In the genomic region with DNA sequence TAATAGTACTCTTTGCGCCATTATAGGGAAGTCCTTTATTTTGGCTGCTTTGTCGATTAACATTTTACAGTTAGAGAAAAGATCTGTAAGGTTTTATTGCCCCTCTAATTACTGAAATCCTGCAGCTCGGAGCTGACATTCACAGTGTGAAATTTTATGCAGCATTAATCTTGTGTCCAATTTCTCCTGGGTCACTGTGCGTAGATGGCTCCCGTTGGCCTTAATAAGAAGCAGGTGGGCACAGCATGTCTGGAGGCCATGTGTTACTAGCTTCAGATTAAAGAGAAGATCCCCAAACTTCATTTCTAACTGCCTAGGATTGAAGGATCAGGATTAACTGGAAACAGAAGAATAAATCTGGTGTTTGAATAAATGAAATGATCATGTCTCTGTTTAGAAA, we compare ENCODE assay signal across 20 mouse cellular contexts.
DNase-seq lines count a peak whose midpoint lies in the region; ATAC-seq and TF ChIP-seq lines count a peak whose summit lies in the region.
"Had no signal": no experiment of that assay in that cellular context is flagged by ENCODE, and none has a peak within 500 bp of the region (broad histone marks: within the 10 kb centered on the region; RNA-seq: fewer than 3 reads in every experiment).

No protein-coding gene starts in this region.

- no peaks in the 10 kb centered on the region for H3K4me1 ChIP-seq in forebrain, embryonic 14.5 days (ENCODE audit: control insufficient read depth, insufficient read depth, low read length)
- no peaks in the 10 kb centered on the region for H3K4me1 ChIP-seq in forebrain, embryonic 16.5 days (replicated peaks; ENCODE audit: control insufficient read depth, insufficient read depth, low read length)
- no peaks in the 10 kb centered on the region for H3K4me1 ChIP-seq in embryonic facial prominence, embryonic 11.5 days (ENCODE audit: control insufficient read depth, insufficient read depth, low read length)
- no peaks in the 10 kb centered on the region for H3K4me1 ChIP-seq in limb, embryonic 14.5 days (ENCODE audit: control insufficient read depth, insufficient read depth, low read length)
- no peaks in the 10 kb centered on the region for H3K4me1 ChIP-seq in kidney, embryonic 15.5 days
- H3K4me1 ChIP-seq: embryonic facial prominence, embryonic 13.5 days; hindbrain, embryonic 15.5 days; megakaryocyte, embryonic 14.5 days; stomach, embryonic 15.5 days had no signal

- DNase-seq in forebrain, embryonic 14.5 days (ENCODE audit: low spot score), result peak; percentile 17
- peak; percentile 50 for DNase-seq in brain, embryonic 14.5 days (ENCODE audit: low read depth)
- DNase-seq in embryonic facial prominence, embryonic 11.5 days (ENCODE audit: low spot score), result peak; percentile 70
- DNase-seq in limb, embryonic 14.5 days (ENCODE audit: low spot score), result peak; percentile 21
- no peak for DNase-seq in adrenal gland, postnatal 25 days
- no peak for DNase-seq in layer of hippocampus, adult 8-10 months (ENCODE audit: low spot score in 2 of 2)
- DNase-seq: adrenal gland, postnatal 10 days; cerebellum, adult 2 months; gastrocnemius, postnatal 14 days; kidney, adult 11 months; lung, postnatal 14 days; right cerebral cortex, postnatal 14 days; thymus, adult 2 months had no signal

- H3K9ac ChIP-seq in forebrain, embryonic 14.5 days (ENCODE audit: low read length), result no peak overlapping the region
- H3K9ac ChIP-seq in forebrain, embryonic 16.5 days (replicated peaks; ENCODE audit: low read depth, low read length), result no peak overlapping the region
- no peak overlapping the region for H3K9ac ChIP-seq in embryonic facial prominence, embryonic 11.5 days (replicated peaks; ENCODE audit: low read length)
- H3K9ac ChIP-seq in limb, embryonic 14.5 days (ENCODE audit: low read depth, low read length, severe bottlenecking), result no peak overlapping the region
- H3K9ac ChIP-seq in kidney, embryonic 15.5 days, result no peak overlapping the region
- H3K9ac ChIP-seq: embryonic facial prominence, embryonic 13.5 days; hindbrain, embryonic 15.5 days; limb, embryonic 15.5 days; stomach, embryonic 15.5 days had no signal

- H3K4me3 ChIP-seq in forebrain, embryonic 14.5 days (ENCODE audit: low read depth, low read length), result no peak overlapping the region
- H3K4me3 ChIP-seq in forebrain, embryonic 16.5 days (replicated peaks; ENCODE audit: low read length), result no peak overlapping the region
- H3K4me3 ChIP-seq in embryonic facial prominence, embryonic 11.5 days (ENCODE audit: low read depth, low read length), result no peak overlapping the region
- H3K4me3 ChIP-seq in limb, embryonic 14.5 days (replicated peaks; ENCODE audit: low read length), result no peak overlapping the region
- H3K4me3 ChIP-seq in kidney, embryonic 15.5 days (replicated peaks), result no peak overlapping the region
- H3K4me3 ChIP-seq: embryonic facial prominence, embryonic 13.5 days; hindbrain, embryonic 15.5 days; limb, embryonic 15.5 days; megakaryocyte, embryonic 14.5 days; stomach, embryonic 15.5 days had no signal

- no peaks in the 10 kb centered on the region for H3K36me3 ChIP-seq in forebrain, embryonic 14.5 days (ENCODE audit: control insufficient read depth, insufficient read depth, low read length)
- no peaks in the 10 kb centered on the region for H3K36me3 ChIP-seq in forebrain, embryonic 16.5 days (ENCODE audit: control insufficient read depth, insufficient read depth)
- H3K36me3 ChIP-seq in embryonic facial prominence, embryonic 11.5 days (replicated peaks; ENCODE audit: control insufficient read depth, insufficient read depth, low read depth, low read length), result no peaks in the 10 kb centered on the region
- no peaks in the 10 kb centered on the region for H3K36me3 ChIP-seq in limb, embryonic 14.5 days (ENCODE audit: control insufficient read depth, insufficient read depth, low read length)
- no peaks in the 10 kb centered on the region for H3K36me3 ChIP-seq in kidney, embryonic 15.5 days
- H3K36me3 ChIP-seq: embryonic facial prominence, embryonic 13.5 days; hindbrain, embryonic 15.5 days; limb, embryonic 15.5 days; stomach, embryonic 15.5 days had no signal

- H3K9me3 ChIP-seq in forebrain, embryonic 14.5 days (replicated peaks; ENCODE audit: control insufficient read depth, low read length), result no peaks in the 10 kb centered on the region
- H3K9me3 ChIP-seq in forebrain, embryonic 16.5 days (ENCODE audit: control insufficient read depth, low read length), result no peaks in the 10 kb centered on the region
- no peaks in the 10 kb centered on the region for H3K9me3 ChIP-seq in embryonic facial prominence, embryonic 11.5 days (replicated peaks; ENCODE audit: control insufficient read depth, low read length)
- H3K9me3 ChIP-seq in limb, embryonic 14.5 days (ENCODE audit: control insufficient read depth, low read length), result no peaks in the 10 kb centered on the region
- H3K9me3 ChIP-seq in kidney, embryonic 15.5 days (replicated peaks), result no peaks in the 10 kb centered on the region
- H3K9me3 ChIP-seq: embryonic facial prominence, embryonic 13.5 days; hindbrain, embryonic 15.5 days; limb, embryonic 15.5 days; stomach, embryonic 15.5 days had no signal

- H3K27ac ChIP-seq in forebrain, embryonic 14.5 days (ENCODE audit: low read depth, low read length), result no peak overlapping the region
- H3K27ac ChIP-seq in forebrain, embryonic 16.5 days (ENCODE audit: low read length), result no peak overlapping the region
- no peak overlapping the region for H3K27ac ChIP-seq in embryonic facial prominence, embryonic 11.5 days (replicated peaks; ENCODE audit: low read depth, low read length)
- no peak overlapping the region for H3K27ac ChIP-seq in limb, embryonic 14.5 days (replicated peaks; ENCODE audit: low read depth, low read length)
- no peak overlapping the region for H3K27ac ChIP-seq in kidney, embryonic 15.5 days
- H3K27ac ChIP-seq: embryonic facial prominence, embryonic 13.5 days; hindbrain, embryonic 15.5 days; limb, embryonic 15.5 days; stomach, embryonic 15.5 days had no signal

- 67% methylated on average over 5 of the region's 5 CpGs for WGBS in forebrain, embryonic 14.5 days
- WGBS in forebrain, embryonic 16.5 days, result 62% methylated on average over 5 of the region's 5 CpGs
- WGBS in embryonic facial prominence, embryonic 11.5 days, result 36% methylated on average over 5 of the region's 5 CpGs
- 17% methylated on average over 5 of the region's 5 CpGs for WGBS in limb, embryonic 14.5 days
- WGBS in kidney, embryonic 15.5 days, result 53% methylated on average over 5 of the region's 5 CpGs

- no peak for TF ChIP-seq CTCF in brain, embryonic 14.5 days (IDR thresholded peaks at IDR 0.05; ENCODE audit: borderline replicate concordance, extremely low read depth, insufficient read depth, insufficient read length)

- H3K4me2 ChIP-seq in forebrain, embryonic 14.5 days (ENCODE audit: low read length), result no peak overlapping the region
- H3K4me2 ChIP-seq in forebrain, embryonic 16.5 days (ENCODE audit: low read length), result no peak overlapping the region
- no peak overlapping the region for H3K4me2 ChIP-seq in embryonic facial prominence, embryonic 11.5 days (ENCODE audit: low read depth, low read length)
- H3K4me2 ChIP-seq in limb, embryonic 14.5 days (replicated peaks; ENCODE audit: low read depth, low read length, severe bottlenecking), result no peak overlapping the region
- H3K4me2 ChIP-seq in kidney, embryonic 15.5 days, result no peak overlapping the region
- H3K4me2 ChIP-seq: embryonic facial prominence, embryonic 13.5 days; hindbrain, embryonic 15.5 days; limb, embryonic 15.5 days; stomach, embryonic 15.5 days had no signal

- ATAC-seq in forebrain, embryonic 14.5 days, result no peak
- no peak for ATAC-seq in forebrain, embryonic 16.5 days
- no peak for ATAC-seq in embryonic facial prominence, embryonic 11.5 days (replicated peaks; ENCODE audit: insufficient number of reproducible peaks, low FRiP score, low TSS enrichment, low read depth)
- ATAC-seq in limb, embryonic 14.5 days (ENCODE audit: low FRiP score, low read depth), result no peak
- no peak for ATAC-seq in kidney, embryonic 15.5 days (replicated peaks; ENCODE audit: low FRiP score)

- no peaks in the 10 kb centered on the region for H3K27me3 ChIP-seq in forebrain, embryonic 14.5 days (replicated peaks; ENCODE audit: control insufficient read depth, insufficient read depth, low read length)
- no peaks in the 10 kb centered on the region for H3K27me3 ChIP-seq in forebrain, embryonic 16.5 days (replicated peaks; ENCODE audit: control insufficient read depth, insufficient read depth, low read length)
- H3K27me3 ChIP-seq in embryonic facial prominence, embryonic 11.5 days (ENCODE audit: control insufficient read depth, insufficient read depth, low read length), result no peaks in the 10 kb centered on the region
- H3K27me3 ChIP-seq in limb, embryonic 14.5 days (ENCODE audit: control insufficient read depth, insufficient read depth, low read length), result no peaks in the 10 kb centered on the region
- H3K27me3 ChIP-seq in kidney, embryonic 15.5 days, result no peaks in the 10 kb centered on the region
- H3K27me3 ChIP-seq: embryonic facial prominence, embryonic 13.5 days; hindbrain, embryonic 15.5 days; limb, embryonic 15.5 days; megakaryocyte, embryonic 14.5 days; stomach, embryonic 15.5 days had no signal

- no peak for TF ChIP-seq POLR2A in brain, embryonic 14.5 days (IDR thresholded peaks at IDR 0.05; ENCODE audit: borderline replicate concordance, extremely low read depth, insufficient read depth, insufficient read length, poor library complexity, severe bottlenecking)
- no peak for TF ChIP-seq POLR2A in limb, embryonic 14.5 days (IDR thresholded peaks at IDR 0.05; ENCODE audit: borderline replicate concordance, extremely low read depth, insufficient read depth, insufficient read length)

Comparison
In these comparisons a context has a peak if more than half of its experiments do, and no peak if none do; other contexts are left out.
1. DNase-seq: peak in forebrain, embryonic 14.5 days (single experiment), brain, embryonic 14.5 days (single experiment), embryonic facial prominence, embryonic 11.5 days (single experiment) and limb, embryonic 14.5 days (single experiment); none in adrenal gland, postnatal 25 days (single experiment) and layer of hippocampus, adult 8-10 months (0 of 2).